Mouse (Mus musculus): ENCODE measurements at regions not wholly inside any gene's neighbourhood (a gene's known extent, or its start where the extent isn't known, plus 50 kb on each side); places are given as distances from the start of the nearest gene placed in this dataset.

GRCm38 (mm10) chr2:30698758-30699535 is 104.1 kb downstream of the Cstad start:
- no peak for DNase-seq (ENCODE audit: low spot score)

- DNase-seq (ENCODE audit: low spot score) = no peak
Measured at GRCm38 (mm10) chr2:30697851-30698250, 103.0 kb downstream of the Cstad start.

GRCm38 (mm10) chr2:30695771-30696456 is 101.1 kb downstream of the Cstad start:
- DNase-seq (ENCODE audit: low spot score) = peak; percentile 43

DNA sequence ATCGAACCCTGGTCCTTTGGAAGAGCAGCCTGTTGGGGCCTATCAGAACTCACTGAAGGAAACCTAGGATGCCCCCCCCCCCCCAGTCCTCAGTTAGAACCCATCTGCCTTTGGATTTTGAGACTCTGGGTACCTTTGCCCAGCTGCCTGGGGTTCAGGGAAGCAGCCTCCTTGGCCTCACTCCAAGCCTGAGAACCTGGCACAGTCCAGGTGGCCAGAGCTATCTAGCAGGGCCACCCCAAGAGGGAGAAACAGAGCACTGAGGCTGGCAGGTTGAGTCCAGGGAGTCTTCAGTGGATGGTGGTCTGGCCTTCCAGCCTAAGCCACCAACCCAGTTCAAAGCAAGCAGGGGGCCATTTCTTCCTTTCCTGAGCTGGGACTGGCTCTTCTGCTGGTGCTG is 100.2 kb downstream of the Cstad start:
- peak; percentile 45 for DNase-seq (ENCODE audit: low spot score)

DNA sequence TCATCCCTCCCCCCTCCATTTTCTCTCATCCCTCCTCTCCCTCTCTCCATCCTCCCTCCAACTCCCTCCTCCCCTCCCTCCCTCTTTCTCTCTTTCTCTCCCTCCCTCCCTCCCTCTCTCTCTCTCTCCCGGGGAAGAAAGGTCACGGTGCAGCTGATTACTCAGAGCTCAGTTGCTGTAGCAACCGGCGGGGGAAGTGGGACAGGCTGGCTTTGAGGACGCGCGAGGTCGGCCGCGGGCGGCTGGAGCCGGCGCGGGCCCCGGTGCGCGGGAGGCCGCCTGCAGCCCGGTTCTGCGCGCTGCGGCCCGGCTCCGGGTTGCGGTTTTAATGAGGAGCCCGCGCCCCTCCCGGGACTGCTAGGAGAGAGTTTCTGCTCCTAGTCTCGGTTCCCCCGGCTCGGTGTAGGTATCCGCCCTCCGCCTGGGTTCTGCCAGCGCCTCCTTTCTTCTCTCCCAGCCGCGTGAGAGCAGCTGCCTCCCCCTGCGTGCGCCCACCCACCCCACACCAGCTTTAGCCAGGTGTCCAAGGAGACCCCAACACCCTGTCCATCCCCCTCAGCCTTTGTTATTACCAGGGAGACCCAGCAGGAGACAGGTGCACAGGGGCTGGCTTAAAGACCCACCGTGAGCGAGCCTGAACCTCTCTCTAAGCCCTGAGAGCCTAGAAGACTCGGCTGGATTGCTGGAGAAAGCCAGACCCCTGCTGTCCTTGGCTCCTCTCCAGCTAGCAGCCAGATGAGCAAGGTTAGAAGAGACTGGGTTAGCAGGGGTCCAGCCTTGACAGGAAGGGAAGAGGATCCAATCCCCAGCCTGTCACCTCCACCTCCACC is 98.6 kb downstream of the Cstad start:
- peak; percentile 82 for DNase-seq (ENCODE audit: low spot score)

- peak; percentile 73 for DNase-seq (ENCODE audit: low spot score)
Measured at GRCm38 (mm10) chr2:30692561-30693205, 97.8 kb downstream of the Cstad start.

GRCm38 (mm10) chr2:30691857-30692560 is 97.2 kb downstream of the Cstad start:
- peak; percentile 83 for DNase-seq (ENCODE audit: low spot score)

DNA sequence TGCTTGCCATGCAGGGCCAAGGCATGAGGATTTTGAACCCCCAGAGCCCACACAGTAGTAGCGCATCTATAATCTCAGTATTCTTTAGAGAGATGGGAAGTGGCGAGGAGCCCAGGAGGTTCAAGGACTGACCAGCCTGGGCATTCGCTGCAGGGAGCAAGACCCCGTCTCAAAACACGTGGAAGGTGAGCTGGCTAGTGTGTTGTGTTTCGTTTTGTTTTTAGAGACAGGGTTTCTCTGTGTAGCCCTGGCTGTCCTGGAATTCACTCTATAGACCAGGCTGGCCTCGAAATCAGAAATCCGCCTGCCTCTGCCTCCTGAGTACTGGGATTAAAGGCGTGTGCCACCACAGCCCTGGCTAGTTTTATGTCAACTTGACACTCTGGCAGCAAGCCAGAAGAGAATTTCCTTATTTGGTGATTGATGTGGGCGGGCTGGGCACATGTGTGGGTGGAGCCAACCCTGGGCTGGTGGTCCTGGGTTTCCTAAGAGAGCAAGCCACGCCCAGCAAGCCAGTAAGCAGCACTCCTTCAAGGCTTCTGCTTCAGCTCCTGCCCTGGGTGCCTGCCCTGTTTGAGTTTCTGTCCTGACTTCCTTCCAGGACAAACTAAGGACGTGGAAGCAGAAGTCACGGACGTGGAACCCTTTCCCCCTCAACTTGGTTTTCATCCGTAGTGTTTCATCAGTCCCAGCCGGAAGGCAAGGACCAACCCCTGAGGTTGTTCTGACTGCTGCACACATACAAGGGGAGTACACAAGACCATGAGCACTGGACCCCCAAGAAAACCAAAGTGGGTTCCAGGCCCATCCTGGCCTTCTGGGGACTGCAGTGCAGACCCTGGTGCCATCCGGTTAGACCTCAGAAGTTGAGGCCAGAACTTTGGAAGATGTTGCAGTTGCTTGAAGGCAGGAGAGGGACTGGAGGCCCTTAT is 96.4 kb downstream of the Cstad start:
- DNase-seq (ENCODE audit: low spot score) = peak; percentile 57

- DNase-seq (ENCODE audit: low spot score) = peak; percentile 50
Measured at GRCm38 (mm10) chr2:30690307-30690706, 95.5 kb downstream of the Cstad start.

- DNase-seq (ENCODE audit: low spot score) = no peak
Measured at GRCm38 (mm10) chr2:30688402-30688801, 93.6 kb downstream of the Cstad start.

- peak; percentile 79 for DNase-seq (ENCODE audit: low spot score)
Measured at GRCm38 (mm10) chr2:30687121-30687551, 92.3 kb downstream of the Cstad start.

DNA sequence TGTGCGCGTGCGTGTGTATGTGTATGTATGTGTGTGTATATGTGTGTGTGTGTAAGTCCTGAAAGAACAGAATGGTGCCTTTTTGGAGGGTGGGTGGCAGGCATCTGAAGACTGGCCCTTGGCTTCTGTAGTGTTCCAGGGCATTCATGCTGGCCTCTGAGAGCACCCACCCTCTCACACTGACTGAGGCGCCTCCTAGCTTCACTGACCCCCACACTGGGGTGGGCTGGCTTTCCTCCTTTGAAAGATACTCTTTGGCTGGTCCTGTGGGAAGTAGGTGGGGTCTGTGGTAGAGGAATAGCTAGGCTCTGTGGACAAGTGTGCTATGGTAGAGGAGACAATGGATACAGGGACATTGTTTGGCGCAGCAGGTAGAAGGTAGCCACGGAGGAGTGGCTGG is 91.5 kb downstream of the Cstad start:
- no peak for DNase-seq (ENCODE audit: low spot score)

DNA sequence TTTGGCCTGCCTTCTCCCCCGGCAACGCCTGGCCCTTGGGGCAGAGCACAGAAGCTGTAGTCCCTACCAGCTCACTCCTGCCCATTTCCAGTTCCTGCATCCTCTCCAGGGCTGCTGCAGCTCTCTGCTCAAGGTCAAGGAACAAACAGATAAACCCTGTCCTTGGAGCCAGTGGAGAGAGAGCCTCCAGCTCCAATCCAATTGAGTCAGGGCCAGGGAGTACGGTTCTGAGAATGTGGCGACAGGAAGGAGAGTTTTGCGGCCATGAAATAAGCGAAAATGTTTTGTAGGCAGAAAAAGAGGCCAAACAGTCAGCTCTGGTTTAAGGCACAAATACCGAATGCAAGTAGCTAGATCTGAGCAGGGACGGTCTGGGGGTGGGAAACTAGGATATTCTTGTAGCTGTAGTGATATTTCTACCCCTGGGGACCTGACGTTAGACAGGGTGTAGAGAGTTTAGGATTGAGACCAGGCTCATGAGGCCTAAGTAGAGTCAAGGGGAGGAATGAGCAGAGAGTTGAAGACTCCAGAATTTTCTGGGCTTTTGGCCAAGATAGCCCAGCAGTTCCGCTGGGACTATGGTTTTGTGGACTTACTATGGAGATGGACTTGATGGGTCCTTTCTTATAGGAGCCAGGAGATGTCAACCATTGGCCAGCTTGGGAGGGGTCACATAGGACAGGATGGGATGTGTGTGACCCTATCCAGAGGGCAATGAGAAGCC is 90.5 kb downstream of the Cstad start:
- peak; percentile 69 for DNase-seq (ENCODE audit: low spot score)

- DNase-seq (ENCODE audit: low spot score) = no peak
Measured at GRCm38 (mm10) chr2:30684461-30684860, 89.6 kb downstream of the Cstad start.

GRCm38 (mm10) chr2:30682146-30682825 is 87.4 kb downstream of the Cstad start:
- DNase-seq (ENCODE audit: low spot score) = no peak

DNA sequence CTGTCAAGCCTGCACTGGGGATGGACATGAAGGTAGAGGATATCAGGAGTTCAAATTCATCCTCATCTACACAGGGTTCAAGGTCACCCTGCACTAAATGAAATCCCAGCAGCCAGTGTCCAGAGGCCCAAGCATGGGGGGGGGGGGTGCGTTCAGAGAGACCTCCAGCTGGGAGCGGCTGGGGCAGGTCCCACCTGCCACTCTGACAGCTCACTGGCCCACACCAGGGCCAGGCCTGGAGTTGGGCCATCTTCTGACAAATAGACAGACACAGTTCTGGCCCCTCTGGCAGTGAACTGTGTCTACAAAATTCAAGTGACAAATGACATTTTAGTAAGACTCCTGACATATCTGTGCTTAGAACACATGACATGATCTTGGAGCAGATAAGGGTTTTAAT is 86.8 kb downstream of the Cstad start:
- no peak for DNase-seq (ENCODE audit: low spot score)

GRCm38 (mm10) chr2:30679041-30679440 is 84.2 kb downstream of the Cstad start:
- no peak for DNase-seq (ENCODE audit: low spot score)

- no peak for DNase-seq (ENCODE audit: low spot score)
Measured at GRCm38 (mm10) chr2:30677498-30677897, 82.7 kb downstream of the Cstad start.
